Mouse (Mus musculus) ES-E14 (cell line): Measurements from ENCODE around the gene Gm3500. TPM values are rescaled to one million over a fixed set of nuclear protein-coding genes. Genes with fewer than 3 reads are reported as not detected.
"Not testable (repeated sequence)": the region's sequence is repeated elsewhere in the genome, so short reads cannot be mapped to it uniquely, and the experiment has no call there.

ENCODE experiments used
- DNase-seq: peaks from one replicate; pipeline ENCODE4 v3.0.0-alpha.2; 2013; ENCODE audit warnings: low read depth, low spot score
- H3K27ac ChIP-seq: 2 replicates; pipeline ENCODE4 v1.5.1; 2012; ENCODE audit warnings: low read depth, mild to moderate bottlenecking, low read length, moderate library complexity, mixed read lengths; ENCODE audit not compliant: poor library complexity, insufficient read depth, severe bottlenecking
- H3K36me3 ChIP-seq: 2 replicates; pipeline ENCODE4 v1.6.1; 2012; ENCODE audit warnings: mild to moderate bottlenecking, low read length, moderate library complexity, mixed read lengths; ENCODE audit not compliant: control insufficient read depth, poor library complexity, insufficient read depth, severe bottlenecking
- H3K4me1 ChIP-seq, 2 experiments: fragments of 150-350 bp in 1 of 2; sonication (generic) in 1 of 2; 2 replicates each; pipeline ENCODE4 v1.6.1; 2012; ENCODE audit warnings: low read length in 2 of 2, mild to moderate bottlenecking in 1 of 2, mixed read lengths in 1 of 2; ENCODE audit not compliant: control insufficient read depth in 2 of 2, insufficient read depth in 2 of 2, poor library complexity in 1 of 2
- H3K4me3 ChIP-seq, 2 experiments: fragments of 150-350 bp in 1 of 2; sonication (generic) in 1 of 2; 2 replicates each; pipeline ENCODE4 v1.5.1; 2012; ENCODE audit warnings: low read length in 2 of 2, low read depth in 1 of 2, mild to moderate bottlenecking in 1 of 2, mixed read lengths in 1 of 2; ENCODE audit not compliant: insufficient read depth in 1 of 2, poor library complexity in 1 of 2, severe bottlenecking in 1 of 2
- H3K9ac ChIP-seq: 2 replicates; pipeline ENCODE4 v1.6.1; 2012; ENCODE audit warnings: low read depth, mild to moderate bottlenecking, low read length, mixed read lengths; ENCODE audit not compliant: poor library complexity, insufficient read depth, severe bottlenecking
- H3K9me3 ChIP-seq: fragments of 150-350 bp; sonication (generic); 2 replicates; pipeline ENCODE4 v1.6.1; 2012; ENCODE audit warnings: low read depth, mild to moderate bottlenecking, low read length; ENCODE audit not compliant: control insufficient read depth, insufficient read depth
- in situ Hi-C, 2 experiments: fragments of 600-800 bp; cut with MboI; formaldehyde crosslinking; loops; one replicate each; pipeline ENCODE4 v1.15.1; 2025; ENCODE audit warnings: low sequenced_read_pairs in 2 of 2, inconsistent platforms in 1 of 2; ENCODE audit not compliant: unreplicated experiment in 2 of 2
- total RNA-seq: library from RNA; depleted of rRNA; stranded (reverse); fragments of 300-350 nt; gene quantifications from 2 replicates; pipeline ENCODE4 v1.2.3, GENCODE M21; 2012; rRNA removed

The Gm3500 gene
- 0.13 and 0.53 TPM in 2 replicates for total RNA-seq

GRCm38 (mm10) chr14:5388949-5389348 lies at the start of gene Gm3500:
Gm3500 (minus strand) TSS chr14:5389049.
- H3K27ac ChIP-seq, H3K4me3 ChIP-seq, in situ Hi-C loops, H3K4me1 ChIP-seq, H3K9me3 ChIP-seq, H3K9ac ChIP-seq, H3K36me3 ChIP-seq, DNase-seq: not testable (repeated sequence)

GRCm38 (mm10) chr14:5334828-5335227 lies 54.0 kb downstream of the Gm3500 start, which contains the start of gene Gm3542:
Gm3542 (minus strand) TSS chr14:5334928.
- H3K4me1 ChIP-seq, H3K4me3 ChIP-seq, in situ Hi-C loops, DNase-seq, H3K9ac ChIP-seq, H3K27ac ChIP-seq, H3K36me3 ChIP-seq, H3K9me3 ChIP-seq: not testable (repeated sequence)

Other genes with a start within 250 kb of the Gm3500 start
- 2.6 and 3.0 TPM in 2 replicates for gene Gm3317, start 224.5 kb downstream of the Gm3500 start, total RNA-seq
- gene Gm8271, start 203.3 kb downstream of the Gm3500 start, total RNA-seq, result not detected in 2 replicates
- gene Gm3526, start 128.5 kb downstream of the Gm3500 start, total RNA-seq, result 0.22 TPM in 1 of 2 replicates, not detected in the other
- gene Gm3542, start 54.1 kb downstream of the Gm3500 start, total RNA-seq, result not detected in 2 replicates
- 2.3 and 7.5 TPM in 2 replicates for gene Gm3194, start 66.4 kb upstream of the Gm3500 start, total RNA-seq
- not detected in 2 replicates for gene Gm8246, start 88.8 kb upstream of the Gm3500 start, total RNA-seq
- gene Gm3187, start 95.2 kb upstream of the Gm3500 start, total RNA-seq, result not detected in 2 replicates
- 3.0 TPM in 2 replicates for gene Gm3488, start 112.6 kb upstream of the Gm3500 start, total RNA-seq
- not detected in 2 replicates for gene Gm3532, start 149.4 kb upstream of the Gm3500 start, total RNA-seq
- not detected in 2 replicates for gene Gm8265, start 244.0 kb upstream of the Gm3500 start, total RNA-seq